Mouse (Mus musculus) cerebellum, postnatal 10 days (tissue): ENCODE measurements at regions not wholly inside any gene's neighbourhood (a gene's known extent, or its start where the extent isn't known, plus 50 kb on each side); places are given as distances from the start of the nearest gene placed in this dataset.
"Not testable (repeated sequence)": the region's sequence is repeated elsewhere in the genome, so short reads cannot be mapped to it uniquely, and the experiment has no call there.

ENCODE experiments used
- DNase-seq, 2 experiments: peaks; one replicate each; pipeline ENCODE4 v3.0.0; 2021; ENCODE audit warnings: mixed read lengths in 2 of 2

DNA sequence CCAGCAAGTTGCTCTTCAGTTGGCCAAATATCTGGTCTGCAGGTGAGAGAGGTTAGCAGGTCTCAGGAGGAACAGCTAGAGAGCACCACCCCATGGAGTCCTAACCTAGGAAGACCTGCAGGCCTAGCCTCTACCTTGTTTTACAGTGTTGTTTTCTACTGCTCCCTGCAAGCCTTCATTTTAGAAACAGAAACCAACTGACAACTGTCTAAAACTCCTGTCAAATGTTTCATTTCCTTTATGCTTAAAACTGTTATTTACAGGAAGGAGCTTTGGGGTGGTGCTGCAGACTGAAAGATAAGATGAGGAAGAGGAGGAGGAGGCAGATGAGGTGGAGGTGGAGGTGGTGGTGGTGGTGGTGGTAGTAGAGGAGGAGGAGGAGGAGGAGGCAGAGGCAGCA is 96.6 kb upstream of the Selenop start:
- DNase-seq = no peak

DNA sequence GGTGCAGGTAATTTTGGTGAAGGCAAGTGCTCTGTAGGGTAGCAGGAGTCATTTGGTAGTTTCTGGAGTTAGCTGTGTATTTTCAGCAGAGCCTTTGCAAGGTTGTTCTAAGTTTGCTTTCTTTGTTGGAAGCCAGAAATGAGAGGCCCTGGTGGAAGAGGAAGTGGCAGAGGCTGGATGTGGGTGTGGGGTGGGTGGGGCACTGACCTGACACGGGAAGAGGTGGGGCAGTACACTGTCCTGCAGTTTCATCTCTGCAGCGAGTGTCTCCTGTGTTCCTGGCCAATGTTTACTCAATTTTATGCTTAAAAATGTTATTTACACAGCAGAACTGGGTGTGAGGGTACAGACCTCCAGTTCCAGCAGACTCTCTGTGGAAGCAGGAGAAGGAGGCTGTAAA is 94.3 kb upstream of the Selenop start:
- no peak for DNase-seq

DNA sequence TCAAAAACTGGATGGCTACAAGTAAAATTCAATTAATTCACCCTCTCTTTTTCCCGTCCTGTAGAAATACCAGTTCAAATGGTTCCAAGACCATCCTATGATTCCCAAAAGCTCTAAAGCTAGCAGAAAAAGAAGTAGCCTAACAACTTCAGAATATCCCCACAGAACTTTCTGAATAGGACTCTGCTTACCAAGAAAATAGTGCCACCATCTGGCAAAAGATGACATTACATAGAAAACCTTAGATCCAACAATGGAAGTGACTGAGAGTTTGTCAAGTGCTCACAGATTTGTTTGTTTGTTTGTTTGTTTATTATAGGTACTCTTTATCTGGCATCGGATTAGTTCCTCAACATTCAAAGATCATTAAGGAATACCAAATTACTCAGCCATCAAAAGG is 93.5 kb upstream of the Selenop start:
- DNase-seq = peak in 1 of 2 experiments; percentile 12

DNA sequence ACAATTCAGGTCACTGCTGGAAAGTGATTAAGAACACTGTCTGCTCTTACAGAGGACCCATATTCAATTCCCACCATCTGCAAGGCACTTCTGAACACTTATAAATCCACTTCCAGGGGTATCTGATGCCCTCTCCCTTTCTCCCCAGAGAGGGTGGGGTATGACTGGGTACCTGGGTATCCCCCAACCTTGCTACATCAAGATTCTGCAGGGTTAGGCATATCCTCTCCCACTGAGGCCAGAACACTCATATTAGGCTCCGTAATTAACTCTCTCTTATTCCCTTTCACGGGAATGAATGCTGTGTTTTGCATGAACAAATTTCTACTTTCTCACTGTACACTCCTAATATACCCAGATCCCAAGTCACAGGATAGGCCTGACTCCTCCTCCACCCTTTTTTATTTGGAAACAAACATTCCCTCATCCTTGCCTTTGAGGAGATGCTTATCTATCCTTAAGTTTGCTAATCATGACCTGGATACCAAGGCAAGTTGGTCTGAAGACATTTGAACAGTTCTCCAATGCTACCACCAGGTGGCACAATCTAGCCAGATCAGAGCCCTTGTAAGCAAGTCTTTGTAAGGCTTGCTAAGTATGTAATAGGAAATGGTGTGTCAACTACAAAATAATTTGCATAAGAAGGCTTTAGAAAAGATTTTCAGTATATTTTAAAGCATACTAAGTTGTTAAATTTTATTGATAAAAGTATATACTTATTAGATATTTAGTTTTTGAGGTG is 66.3 kb upstream of the Selenop start:
- peak; percentile 71 to 75 for DNase-seq

DNA sequence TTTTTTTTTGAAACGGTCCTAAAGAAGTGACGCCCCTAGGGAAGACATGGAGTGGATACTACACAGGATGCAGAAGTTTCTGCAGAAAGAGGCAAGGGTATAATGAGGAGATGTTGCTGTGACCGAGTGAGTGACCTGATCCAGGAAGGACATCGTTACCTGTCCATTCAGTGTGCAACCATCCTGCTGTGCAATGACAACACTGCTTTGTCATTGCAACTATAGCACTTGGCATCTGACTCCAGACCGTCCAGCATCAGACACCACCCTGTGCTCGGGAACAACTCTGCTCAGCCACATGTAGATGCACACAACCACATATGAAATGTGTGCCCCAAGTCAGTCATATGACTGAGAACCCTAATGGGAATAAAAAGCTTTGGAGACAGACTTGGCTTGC is 62.8 kb upstream of the Selenop start:
- no peak for DNase-seq

DNA sequence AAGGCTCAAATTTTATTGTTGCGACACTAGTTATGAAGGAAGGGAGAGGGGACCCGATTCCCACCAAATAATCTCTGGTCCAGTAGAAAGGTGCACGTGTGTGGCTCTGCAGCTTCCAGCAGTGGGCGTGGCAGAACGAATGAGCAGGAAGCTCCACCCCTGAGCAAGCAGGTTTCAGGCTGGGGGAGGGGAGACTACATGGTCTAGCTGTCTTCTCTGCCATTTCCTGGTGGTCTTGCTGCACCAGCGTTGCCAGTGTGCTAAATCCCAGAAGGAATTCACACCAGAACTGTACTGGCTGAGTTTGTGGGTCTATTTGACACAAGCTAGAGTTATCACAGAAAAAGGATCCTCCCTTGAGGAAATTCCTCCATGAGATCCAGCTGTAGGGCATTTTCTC is 62.3 kb upstream of the Selenop start:
- DNase-seq = not testable (repeated sequence)

DNA sequence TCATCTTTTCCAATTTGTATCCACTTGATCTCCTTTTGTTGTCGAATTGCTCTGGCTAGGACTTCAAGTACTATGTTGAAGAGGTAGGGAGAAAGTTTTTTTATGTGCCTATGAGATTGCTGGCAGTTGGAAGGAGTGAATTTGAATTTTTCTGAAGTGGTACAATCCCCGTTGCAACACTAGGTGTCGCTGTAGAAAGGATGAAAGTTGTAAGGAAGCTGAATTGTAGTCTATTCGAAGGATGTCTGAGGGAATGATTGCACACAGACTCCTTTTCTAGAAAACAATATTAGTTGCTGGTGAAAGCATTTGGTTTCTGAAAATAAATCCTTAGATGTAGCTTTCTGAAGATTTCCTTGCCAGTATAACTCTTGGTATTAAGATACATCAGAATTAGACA is 54.6 kb upstream of the Selenop start:
- DNase-seq = peak; percentile 63 to 72

DNA sequence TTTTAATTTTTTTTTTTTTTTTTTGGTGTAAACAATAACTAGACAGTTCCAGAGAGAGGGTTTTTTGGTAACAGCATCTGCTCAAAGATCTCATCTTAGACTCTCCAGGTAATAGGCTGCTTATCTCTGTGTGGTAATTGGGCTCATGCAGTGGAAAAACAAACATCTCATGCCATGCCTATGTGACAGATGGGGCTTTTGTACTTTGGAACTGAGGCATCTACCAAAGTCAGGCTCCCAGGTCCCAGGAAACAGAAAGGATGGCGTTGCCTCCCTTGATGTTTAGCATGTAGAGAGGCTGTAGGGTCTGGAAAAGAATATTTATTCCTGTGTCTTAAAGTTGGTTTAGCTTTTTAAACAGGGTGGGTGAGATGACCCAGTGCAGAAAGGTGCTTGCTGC is 53.1 kb upstream of the Selenop start:
- no peak for DNase-seq
